Mouse (Mus musculus) heart, postnatal 4 days (tissue): Measurements from ENCODE around the gene Clpb. TPM values are rescaled to one million over a fixed set of nuclear protein-coding genes. Genes with fewer than 3 reads are reported as not detected.

Experiments used
- DNase-seq: peaks from one replicate; pipeline ENCODE4 v3.0.0; 2021
- total RNA-seq, 2 experiments: library from RNA; stranded (reverse); gene quantifications; 2 replicates each; pipeline ENCODE4 v1.2.3; 2021

The Clpb gene
- total RNA-seq, 2 experiments from 2014 or later: 50.3 to 52.7 TPM

DNA sequence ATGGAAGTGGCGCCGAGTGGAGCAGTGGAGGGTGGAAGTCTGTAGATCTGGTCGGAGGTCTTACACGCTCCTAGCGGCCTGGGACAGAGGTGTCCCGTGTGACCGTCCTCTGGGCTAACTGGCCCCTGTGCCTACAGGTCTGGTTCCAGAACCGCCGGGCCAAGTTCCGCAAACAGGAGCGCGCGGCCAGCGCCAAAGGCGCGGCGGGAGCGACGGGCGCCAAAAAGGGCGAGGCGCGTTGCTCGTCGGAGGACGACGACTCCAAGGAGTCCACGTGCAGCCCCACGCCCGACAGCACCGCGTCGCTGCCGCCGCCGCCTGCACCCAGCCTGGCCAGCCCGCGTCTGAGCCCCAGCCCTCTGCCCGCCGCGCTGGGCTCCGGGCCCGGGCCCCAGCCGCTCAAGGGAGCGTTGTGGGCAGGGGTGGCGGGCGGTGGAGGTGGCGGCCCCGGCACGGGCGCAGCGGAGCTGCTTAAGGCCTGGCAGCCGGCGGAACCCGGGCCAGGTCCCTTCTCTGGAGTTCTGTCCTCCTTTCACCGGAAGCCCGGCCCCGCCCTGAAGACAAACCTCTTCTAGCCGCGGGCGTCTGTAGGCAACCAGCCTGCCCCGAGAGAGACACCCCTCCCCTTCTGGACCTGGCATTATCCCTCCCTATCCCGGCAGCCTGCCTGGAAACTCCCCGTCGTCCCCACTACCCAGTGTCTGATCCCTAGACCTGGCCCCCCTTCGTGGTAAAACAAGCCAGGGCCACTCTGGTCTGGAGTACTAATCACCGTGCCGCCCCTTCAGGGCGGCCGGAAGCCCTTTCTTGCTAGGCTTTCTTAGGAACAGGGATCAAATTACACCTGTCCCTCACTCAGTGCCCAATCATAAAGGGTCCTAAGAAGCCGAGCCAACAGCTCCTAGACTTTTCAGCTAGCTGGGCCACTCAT lies 158.4 kb downstream of the Clpb start:
- DNase-seq: peak; percentile 76

DNA sequence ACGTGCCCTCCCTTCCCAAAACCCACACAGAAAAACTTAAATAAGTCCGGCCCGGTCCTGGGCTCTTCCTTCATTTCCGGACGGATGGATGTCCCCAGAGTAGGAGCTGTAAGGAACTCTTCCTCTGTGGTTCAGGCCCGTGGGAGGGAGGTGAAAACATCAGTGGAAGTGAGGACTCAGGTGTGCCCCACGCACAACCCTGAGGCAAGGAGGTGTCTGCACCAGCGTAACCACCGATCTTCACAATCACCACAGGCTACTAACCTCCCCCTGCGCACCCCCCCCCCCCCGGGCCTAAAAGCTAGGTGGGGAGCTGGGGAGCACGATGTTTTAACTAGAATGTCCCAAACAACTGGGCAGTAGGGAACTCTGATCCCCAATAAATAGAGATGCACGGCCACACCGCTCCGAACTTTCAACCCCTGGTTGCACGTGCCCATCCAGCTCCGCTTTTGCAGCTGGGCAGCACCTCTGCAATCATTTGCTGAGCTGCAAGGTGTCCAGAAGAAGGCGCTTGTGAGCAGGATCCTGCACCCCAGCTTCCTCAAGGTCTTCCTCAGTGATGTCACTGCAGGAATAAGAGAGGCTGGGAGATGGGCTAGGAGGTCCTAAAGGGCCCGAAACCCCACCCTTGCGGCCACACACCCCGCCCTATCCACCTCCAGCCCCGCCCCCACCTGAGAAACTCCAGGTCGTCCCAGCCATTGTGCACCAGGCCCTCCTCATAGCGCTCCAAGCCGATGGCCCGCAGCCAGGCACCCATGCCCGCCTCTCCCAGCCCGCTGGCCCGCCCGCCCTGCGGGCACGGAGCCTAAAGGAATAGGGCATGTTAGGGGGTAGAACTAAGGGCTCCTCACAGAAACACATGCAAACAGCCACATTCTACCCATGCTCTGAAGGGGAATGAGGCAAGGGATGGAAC lies 159.7 kb downstream of the Clpb start:
- peak; percentile 51 for DNase-seq

DNA sequence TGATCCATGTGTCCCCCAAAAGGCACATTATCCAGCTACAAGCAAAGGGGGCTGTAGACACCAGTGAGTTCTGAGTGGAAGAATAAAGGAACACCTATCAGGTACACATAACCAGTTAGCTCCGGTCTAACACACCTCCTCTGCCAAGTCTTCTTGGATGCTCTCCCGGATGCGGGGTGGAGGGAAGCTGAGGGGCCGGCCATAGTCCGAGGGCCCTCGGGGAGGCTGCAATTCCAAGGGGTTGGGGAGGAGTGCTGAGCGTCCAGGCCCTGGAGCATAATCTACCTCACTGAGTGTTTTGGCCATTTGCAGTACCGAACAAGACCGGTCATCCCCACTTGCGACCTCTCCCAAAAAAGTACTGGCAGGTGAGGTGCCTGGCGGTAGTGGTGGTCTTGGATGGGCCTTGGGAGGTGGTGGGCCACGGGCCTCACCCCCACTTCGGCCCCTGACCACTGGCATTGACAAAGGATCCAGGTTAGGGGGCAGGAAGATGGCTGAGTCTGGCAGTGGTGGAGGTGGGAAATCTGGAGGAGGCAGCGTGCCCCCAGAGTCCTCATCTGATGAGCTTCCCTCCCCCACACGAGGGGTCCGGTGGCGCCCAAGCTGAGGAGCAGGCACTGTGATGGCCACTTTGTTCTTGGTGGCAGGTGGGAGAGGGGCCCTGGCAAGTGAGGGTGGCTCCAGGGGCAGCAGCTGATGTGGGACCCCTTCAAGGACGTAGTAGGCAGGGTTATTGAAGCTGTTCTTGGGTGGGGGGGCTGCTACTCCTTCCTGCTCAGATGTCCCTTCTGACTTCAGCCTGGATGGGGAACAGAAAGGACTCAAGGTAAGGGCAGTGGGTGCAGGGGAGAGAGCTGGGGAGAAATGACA lies 160.6 kb downstream of the Clpb start:
- DNase-seq: no peak

DNA sequence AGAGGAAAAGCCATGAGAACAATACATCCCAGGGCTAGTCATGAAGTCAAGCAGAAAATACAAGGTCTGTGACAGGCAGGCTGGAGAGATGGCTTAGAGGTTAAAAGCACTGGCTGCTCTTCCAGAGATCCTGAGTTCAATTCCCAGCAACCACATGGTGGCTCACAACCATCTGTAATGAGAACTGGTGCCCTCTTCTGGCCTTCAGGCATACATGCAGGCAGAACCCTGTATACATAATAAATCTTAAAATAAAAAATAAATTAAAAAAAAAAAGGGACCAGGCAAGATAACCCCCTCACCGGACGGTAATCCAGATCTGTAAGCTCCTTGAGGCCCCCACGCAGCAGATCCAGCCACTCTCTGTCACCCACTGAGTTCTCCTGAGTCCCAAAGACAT lies 166.9 kb downstream of the Clpb start:
- DNase-seq: no peak

DNA sequence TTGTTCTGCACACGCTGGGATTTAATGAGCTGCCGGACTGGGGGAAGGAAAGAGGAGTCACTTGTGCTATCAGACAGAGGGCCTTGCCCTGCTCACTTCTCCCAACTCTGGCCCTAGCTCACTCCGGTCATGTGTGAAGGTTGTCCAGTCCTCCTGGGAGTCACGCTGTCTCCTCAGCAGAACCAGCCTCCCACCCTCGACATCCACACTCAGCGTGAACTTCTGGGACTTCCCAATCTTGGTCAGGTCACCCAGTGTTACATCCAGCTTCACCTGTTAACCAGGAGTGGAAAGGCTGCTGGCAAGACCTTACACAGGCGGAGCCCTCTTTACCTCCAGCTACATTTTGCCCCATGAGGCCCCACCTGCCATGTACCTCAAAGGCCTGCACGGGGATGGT lies 168.0 kb downstream of the Clpb start:
- DNase-seq: no peak

DNA sequence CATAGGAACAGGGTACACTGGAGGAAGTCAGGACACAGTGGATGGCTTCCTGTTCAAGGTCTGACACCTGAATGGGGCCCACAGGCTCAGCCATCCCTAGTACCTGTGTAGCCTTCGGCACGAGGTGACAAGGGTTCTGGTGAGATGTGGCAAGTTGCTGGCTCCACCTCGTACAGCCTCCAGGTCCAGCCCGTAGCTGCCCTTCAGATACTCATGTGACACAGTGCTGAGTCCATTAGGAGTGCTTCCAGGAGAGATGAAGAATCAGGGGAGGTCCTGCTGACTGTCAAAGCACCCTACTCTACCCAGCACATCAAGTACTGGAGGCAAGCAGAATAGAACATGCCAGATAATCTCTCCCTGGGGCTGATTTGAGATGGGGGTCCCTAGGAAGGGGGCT lies 168.9 kb downstream of the Clpb start:
- DNase-seq: no peak

DNA sequence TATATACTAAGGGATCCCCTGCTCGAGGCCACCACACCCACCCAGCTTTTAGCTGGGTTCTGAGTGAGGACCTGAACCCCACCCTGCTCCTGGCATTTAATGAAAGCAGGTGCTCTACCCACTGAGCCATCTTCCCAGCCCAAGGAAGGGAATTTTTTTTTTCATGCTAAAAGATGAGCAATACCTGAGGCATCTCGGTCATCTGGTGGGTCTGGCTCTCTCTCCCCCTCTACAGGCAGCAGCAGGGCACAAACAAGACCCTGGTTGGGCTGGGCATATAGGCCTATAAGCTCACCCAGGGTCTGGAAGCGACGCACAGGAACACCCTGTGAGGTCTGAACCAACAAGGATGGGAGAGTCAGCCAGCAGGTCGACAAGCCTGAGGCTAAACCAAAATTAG lies 169.9 kb downstream of the Clpb start:
- DNase-seq: no peak

DNA sequence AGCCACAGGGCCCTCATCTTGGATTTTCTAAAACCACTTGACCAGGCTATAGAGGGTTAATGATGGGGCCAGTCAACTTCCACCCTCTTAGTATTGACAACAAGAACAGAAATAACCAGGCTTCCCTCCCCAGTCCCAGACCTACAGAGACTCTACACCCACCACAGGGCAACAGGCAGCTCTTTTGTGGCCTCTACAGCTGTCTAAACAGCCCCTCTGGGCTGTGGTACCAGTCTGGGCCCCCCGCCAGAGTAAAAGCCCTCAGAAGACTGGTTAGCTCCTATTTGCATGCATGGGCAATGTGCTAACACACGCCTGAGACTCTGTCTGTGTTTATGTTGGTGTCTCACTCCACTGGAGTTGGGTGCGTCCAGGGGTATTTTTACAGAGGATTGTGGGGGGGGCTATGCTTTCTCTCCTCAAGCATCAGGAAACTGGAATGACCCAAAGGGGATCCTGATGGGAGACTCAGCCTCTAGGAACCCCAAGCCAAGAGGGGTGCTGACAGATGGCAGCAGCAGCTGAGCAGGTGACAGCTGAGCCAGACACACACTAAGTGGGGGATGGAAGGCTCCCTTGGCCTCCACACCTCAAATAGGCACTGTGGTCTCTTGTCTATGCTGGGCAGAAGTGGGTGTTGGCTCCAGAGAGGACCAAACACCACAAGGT lies 170.6 kb downstream of the Clpb start:
- DNase-seq: no peak

DNA sequence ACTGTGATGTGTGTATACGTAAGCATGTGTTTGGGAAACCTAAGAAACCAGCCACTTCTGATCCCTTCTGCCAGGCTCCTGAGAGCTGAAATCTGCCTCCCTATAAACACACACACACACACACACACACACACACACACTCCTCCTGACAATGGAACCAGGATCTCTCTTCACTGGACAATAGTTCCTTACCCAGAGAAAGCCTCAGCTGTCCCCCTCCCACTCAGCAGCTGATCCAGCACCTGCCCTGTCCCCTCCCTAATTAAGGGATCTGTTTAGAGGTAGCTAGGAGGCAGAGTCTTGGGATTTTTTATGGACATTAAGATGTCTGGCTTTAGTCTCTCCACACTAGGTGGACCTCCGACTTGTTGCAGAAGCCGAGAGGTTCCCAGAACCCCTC lies 171.5 kb downstream of the Clpb start:
- DNase-seq: no peak

DNA sequence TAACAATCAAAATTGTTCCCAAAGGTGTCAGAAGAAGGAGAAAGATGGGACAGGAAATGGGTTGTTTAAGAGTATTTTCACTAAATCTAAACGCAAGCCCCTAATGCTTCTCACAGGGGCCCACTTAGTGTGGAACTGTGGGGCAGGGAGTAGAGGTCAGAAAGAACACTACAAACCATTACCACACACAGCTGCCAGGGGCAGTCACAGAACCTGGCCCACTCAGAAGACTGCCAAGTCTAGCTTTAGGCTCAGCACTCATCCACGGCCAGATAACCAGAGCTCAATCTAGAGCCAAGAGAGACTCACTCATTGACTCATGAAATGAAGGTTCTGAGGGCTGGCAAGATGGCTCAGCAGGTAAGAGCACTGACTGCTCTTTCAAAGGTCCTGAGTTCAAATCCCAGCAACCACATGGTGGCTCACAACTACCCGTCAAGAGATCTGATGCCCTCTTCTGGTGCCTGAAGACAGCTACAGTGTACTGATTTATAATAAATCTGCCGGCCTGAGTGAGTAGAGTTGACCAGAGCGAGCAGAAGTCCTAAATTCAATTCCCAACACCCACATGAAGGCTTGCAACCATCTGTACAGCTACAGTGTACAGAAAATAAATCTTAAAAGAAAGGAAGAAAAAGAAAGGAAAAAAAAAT lies 172.2 kb downstream of the Clpb start:
- no peak for DNase-seq

DNA sequence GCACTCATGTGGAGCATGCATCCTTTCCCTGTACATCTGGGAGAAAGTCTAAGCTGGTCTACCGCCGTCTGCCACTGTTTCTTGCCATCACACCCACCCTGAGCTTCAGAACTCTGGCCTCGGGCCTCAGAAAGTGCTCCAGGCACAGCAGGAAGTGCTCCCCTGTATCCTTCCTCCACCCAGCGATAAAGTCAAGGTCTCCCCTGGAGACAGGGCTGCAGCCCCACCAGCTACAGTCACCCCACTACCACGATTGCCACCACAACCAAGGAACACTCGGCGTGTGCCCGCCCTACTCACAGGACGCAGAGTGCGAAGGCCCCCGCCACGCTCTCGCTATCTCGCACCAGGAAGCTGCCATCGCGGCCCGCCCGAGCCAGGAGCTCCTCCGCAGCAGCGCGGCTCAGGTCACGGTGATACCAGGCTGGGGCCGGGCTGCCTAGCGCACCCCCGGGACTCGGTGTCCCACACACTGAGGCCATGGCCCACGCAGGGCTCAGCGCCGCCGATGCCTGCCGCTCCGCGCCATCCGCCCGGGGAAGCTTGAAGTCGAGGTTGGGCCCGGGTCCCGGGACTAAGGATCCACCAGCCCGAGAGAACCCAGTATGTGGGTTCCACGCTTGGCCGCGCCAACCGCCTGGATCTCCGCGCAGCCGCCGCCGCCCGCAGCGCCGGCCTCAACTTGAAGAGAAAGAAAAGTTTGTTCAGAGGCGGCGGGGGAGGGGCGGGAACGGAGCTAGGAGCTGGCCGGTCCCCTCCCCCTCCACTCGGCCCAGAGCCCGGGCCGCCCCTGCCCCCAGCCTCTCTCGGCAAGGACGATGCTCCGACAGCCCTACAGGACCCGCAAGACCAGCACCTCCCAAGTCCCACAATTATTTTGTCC lies 173.1 kb downstream of the Clpb start:
- peak; percentile 78 for DNase-seq

DNA sequence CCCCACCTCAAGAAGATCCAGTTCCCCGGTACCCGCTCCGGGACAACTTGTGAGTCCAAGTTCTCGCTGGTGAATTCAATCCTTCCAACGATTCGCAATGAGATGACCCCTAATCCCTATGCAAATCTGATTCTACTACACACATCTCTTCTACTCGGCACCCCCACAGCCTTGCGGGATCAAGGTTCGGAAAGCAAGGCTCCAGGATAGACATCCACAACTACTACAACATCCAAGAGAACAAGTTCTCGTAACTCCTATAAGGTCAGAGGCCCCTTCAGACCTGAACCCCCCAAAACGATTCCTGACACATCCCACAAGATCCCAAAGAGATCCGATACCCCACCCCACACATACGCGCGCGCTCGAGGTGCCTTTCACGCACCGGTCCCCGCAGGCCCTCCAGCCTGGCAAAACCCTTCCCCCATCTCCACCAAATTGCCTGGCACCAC lies 173.7 kb downstream of the Clpb start:
- no peak for DNase-seq

DNA sequence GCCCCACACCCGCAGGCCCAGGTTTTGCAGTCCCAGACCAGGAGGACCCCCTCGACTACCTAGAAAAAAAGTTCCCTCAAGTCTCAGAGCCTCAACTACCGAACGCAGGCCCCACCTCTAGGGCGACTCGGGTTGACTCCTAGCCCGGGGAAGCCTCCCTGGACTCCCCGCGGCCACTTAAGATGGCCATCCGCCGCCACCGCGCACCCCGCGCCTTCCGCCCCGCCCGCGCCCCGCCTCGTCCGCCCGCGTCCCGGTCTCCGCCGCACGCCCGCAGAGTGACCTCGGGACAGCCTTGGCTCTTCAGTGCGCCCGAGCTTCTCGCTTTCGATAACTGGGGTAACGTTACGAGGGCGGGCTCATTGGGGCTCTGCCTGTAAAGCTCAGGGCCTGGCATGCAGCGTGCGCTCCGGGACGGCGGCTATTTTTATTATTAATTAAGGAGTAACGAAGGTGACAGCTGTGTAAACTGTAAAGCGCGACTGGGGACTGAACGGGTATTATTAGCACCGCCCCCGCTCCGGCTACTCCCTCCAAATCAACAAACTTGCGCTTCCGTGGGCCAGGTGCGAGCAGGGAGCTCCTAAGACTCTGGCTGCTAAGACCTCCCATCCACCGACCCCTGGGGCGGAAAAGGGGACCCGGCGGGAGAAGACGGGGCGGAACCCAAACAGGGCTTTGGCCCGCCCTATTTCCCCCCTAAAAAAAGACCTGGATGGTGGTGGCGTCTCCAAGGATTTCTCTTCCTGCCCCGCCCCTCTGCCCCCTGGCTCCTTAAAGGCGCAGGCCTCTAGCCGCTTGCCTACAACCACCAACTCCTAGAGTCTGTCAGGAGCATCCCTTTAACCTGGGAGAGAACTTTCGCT lies 174.4 kb downstream of the Clpb start, which contains the start of gene Inppl1:
Inppl1 (minus strand) TSS at position 624 of the 866 bp plus-strand sequence.
- peak; percentile 88 for DNase-seq

DNA sequence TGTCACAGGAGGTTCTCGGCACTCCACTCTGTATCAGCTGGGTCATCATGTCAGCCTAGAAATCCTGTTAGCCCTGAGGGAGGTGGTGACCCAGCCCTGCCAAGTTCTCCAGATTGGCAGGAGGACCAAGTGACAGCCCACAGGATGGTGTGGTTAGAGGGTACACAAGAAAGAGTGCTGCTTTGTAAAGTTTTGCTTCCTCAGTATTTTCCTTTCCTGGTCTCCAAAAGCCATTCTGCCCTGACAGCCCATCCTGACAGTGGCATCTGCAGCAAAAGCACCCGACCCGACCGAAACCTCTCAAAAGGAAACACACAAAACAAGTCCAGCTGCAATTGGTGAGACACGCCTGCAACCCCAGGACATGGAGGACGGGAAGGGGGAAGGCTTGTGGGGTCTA lies 180.8 kb downstream of the Clpb start:
- no peak for DNase-seq
